Mouse (Mus musculus) gastrocnemius, postnatal 10 days (tissue): ENCODE measurements around the gene Rpia. TPM values are rescaled to one million over a fixed set of nuclear protein-coding genes. Genes with fewer than 3 reads are reported as not detected.
"Not testable (repeated sequence)": the region's sequence is repeated elsewhere in the genome, so short reads cannot be mapped to it uniquely, and the experiment has no call there.

Experiments
- DNase-seq: peaks from one replicate; pipeline ENCODE4 v3.0.0; 2021; ENCODE audit warnings: mixed read lengths
- long read RNA-seq, 2 experiments: library from polyadenylated mRNA; stranded (forward); transcript quantifications; one replicate each; pipeline ENCODE4 v2.0.0; 2021
- total RNA-seq, 2 experiments: library from RNA; stranded (reverse); gene quantifications; 2 replicates each; pipeline ENCODE4 v1.2.3; 2021

The Rpia gene
- total RNA-seq = 10 to 100 TPM in 1 of 2 experiments, 1 to 10 TPM in 1; 8.5 to 10.2 TPM
- long read RNA-seq, experiment 1, partial matches to known transcripts = 0 of 1 reads
- long read RNA-seq, experiment 1, other reads (novel, unspliced or antisense) = 0 of 1 reads
- long read RNA-seq, experiment 2, partial matches to known transcripts = 1 of 2 reads
- long read RNA-seq, experiment 2, other reads (novel, unspliced or antisense) = 1 of 2 reads

- peak; percentile 99 for DNase-seq
Observed at GRCm38 (mm10) chr6:70791824-70792535, at the start of gene Rpia. TSS of gene Rpia (minus strand) at chr6:70792232.

- DNase-seq = no peak
Observed at GRCm38 (mm10) chr6:70840281-70840680, 48.2 kb upstream of the Rpia start.

GRCm38 (mm10) chr6:70838532-70838931 lies 46.5 kb upstream of the Rpia start:
- DNase-seq = no peak

- DNase-seq = no peak
Observed at GRCm38 (mm10) chr6:70837297-70837696, 45.3 kb upstream of the Rpia start.

- no peak for DNase-seq
Observed at GRCm38 (mm10) chr6:70831179-70831839, 39.3 kb upstream of the Rpia start.

- no peak for DNase-seq
Observed at GRCm38 (mm10) chr6:70830552-70830951, 38.5 kb upstream of the Rpia start.

GRCm38 (mm10) chr6:70829451-70829850 lies 37.4 kb upstream of the Rpia start:
- no peak for DNase-seq

- DNase-seq = no peak
Observed at GRCm38 (mm10) chr6:70824987-70825337, 32.9 kb upstream of the Rpia start.

GRCm38 (mm10) chr6:70824085-70824986 lies 32.3 kb upstream of the Rpia start:
- peak; percentile 24 for DNase-seq

GRCm38 (mm10) chr6:70823277-70823676 lies 31.2 kb upstream of the Rpia start:
- not testable (repeated sequence) for DNase-seq

- no peak for DNase-seq
Observed at GRCm38 (mm10) chr6:70822386-70822910, 30.4 kb upstream of the Rpia start.

- no peak for DNase-seq
Observed at GRCm38 (mm10) chr6:70821566-70821965, 29.5 kb upstream of the Rpia start.

GRCm38 (mm10) chr6:70815471-70815870 lies 23.4 kb upstream of the Rpia start:
- no peak for DNase-seq

- no peak for DNase-seq
Observed at GRCm38 (mm10) chr6:70814629-70814950, 22.6 kb upstream of the Rpia start.

GRCm38 (mm10) chr6:70813921-70814628 lies 22.0 kb upstream of the Rpia start:
- no peak for DNase-seq

- DNase-seq = no peak
Observed at GRCm38 (mm10) chr6:70812526-70812895, 20.5 kb upstream of the Rpia start.

GRCm38 (mm10) chr6:70811557-70812525 lies 19.8 kb upstream of the Rpia start:
- peak; percentile 80 for DNase-seq

- DNase-seq = no peak
Observed at GRCm38 (mm10) chr6:70810524-70810923, 18.5 kb upstream of the Rpia start.

- DNase-seq = no peak
Observed at GRCm38 (mm10) chr6:70806514-70806912, 14.5 kb upstream of the Rpia start.

- peak; percentile 49 for DNase-seq
Observed at GRCm38 (mm10) chr6:70805820-70806513, 13.9 kb upstream of the Rpia start.
